Mouse (Mus musculus) CD4-positive naive resting alpha-beta T cell, adult 57 days (primary cell): ENCODE measurements around the gene Gfral. TPM values are rescaled to one million over a fixed set of nuclear protein-coding genes. Genes with fewer than 3 reads are reported as not detected.

Experiments
- total RNA-seq: library from RNA; stranded (reverse); gene quantifications from one replicate; pipeline ENCODE4 v1.2.4, GENCODE M21; 2023

The Gfral gene
- not detected for total RNA-seq

GRCm38 (mm10) chr9:76213557-76213956 is at the start of gene Gfral:
Gene Gfral, minus strand, starts transcription at chr9:76213657.

Other genes starting within 250 kb of the Gfral start
- gene Hmgcll1, start 198.8 kb downstream of the Gfral start, total RNA-seq: not detected
- gene Hcrtr2, start 110.2 kb upstream of the Gfral start, total RNA-seq: not detected